Mouse (Mus musculus): ENCODE measurements around the gene Pou6f2. TPM values are rescaled to one million over a fixed set of nuclear protein-coding genes. Genes with fewer than 3 reads are reported as not detected.

Pou6f2 gene
- polyA plus RNA-seq, 1 experiment: 7.5 TPM

DNA sequence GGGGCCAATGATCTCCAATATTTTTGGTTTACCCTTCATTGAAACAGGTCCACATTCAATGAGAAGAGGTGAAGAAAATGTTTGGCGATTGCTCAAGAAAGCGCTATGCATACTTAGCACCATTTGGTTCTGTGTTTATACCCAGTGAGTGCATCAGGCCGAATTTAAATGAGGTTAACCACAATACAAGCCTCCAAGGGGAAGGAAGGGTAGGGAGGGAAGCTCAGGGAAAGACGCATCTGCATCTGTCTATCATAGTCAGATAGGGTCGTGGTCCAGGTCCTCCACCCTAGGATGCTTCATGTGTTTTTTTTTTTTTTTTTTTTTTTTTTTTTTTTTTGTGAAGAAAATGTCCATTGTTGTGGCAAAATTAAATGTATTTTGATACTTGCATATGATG, 236.9 kb downstream of the Pou6f2 start:
- Histone ChIP-seq H3K4me1 (ENCODE audit: control insufficient read depth, insufficient read depth, low read length) (no peaks in the 10 kb centered on the region), H3K27me3 (ENCODE audit: control insufficient read depth, insufficient read depth, low read length) (no peaks in the 10 kb centered on the region), H3K4me3 (ENCODE audit: control insufficient read depth, low read depth, low read length) (no peak overlapping the region), H3K27ac (ENCODE audit: control insufficient read depth, insufficient read depth, low read depth, low read length) (no peak overlapping the region), H3K36me3 (ENCODE audit: control insufficient read depth, insufficient read depth, low read length) (no peaks in the 10 kb centered on the region)
- no peak for TF ChIP-seq POLR2A (IDR thresholded peaks at IDR 0.05; ENCODE audit: control insufficient read depth, low read depth, low read length)
- no peak for TF ChIP-seq CTCF (IDR thresholded peaks at IDR 0.05; ENCODE audit: control insufficient read depth, insufficient read depth, insufficient replicate concordance, low read depth, low read length)

DNA sequence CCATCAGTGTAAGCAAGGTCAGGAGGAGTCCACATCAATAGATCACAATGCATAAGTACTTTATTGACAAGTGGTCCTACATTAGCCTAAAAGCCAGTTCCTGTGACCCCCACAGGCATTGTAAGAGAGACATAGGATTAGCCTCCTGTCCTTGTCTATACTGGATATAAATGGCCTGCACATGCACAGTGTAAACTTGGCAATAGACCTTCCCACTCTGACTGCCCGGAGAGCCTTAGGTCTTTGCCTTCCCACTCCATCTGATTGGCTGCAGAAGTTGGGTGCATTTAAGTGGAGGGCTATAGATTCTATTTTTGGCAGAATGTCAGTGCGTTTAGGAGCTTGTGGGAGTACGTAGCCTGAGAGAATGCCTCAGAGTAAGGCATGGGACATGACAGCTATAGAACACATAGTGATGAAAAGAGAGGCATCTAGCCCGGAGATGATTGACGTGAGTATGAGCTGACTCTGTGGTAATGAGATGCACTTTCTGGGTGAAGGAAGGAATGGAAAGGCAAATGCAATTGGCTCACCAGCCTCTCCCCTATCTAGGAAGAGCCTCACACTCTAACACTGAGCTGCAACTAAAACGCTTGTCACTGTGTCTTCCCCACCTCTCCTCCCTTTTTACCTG, 243.4 kb downstream of the Pou6f2 start:
- Histone ChIP-seq H3K27me3 (ENCODE audit: control insufficient read depth, insufficient read depth, low read length) (no peaks in the 10 kb centered on the region), H3K4me1 (ENCODE audit: control insufficient read depth, insufficient read depth, low read length) (no peaks in the 10 kb centered on the region), H3K36me3 (ENCODE audit: control insufficient read depth, insufficient read depth, low read length) (no peaks in the 10 kb centered on the region), H3K27ac (ENCODE audit: control insufficient read depth, insufficient read depth, low read depth, low read length) (no peak overlapping the region), H3K4me3 (ENCODE audit: control insufficient read depth, low read depth, low read length) (no peak overlapping the region)
- TF ChIP-seq POLR2A (IDR thresholded peaks at IDR 0.05; ENCODE audit: control insufficient read depth, low read depth, low read length) (no peak), CTCF (IDR thresholded peaks at IDR 0.05; ENCODE audit: control insufficient read depth, insufficient read depth, insufficient replicate concordance, low read depth, low read length) (no peak)

DNA sequence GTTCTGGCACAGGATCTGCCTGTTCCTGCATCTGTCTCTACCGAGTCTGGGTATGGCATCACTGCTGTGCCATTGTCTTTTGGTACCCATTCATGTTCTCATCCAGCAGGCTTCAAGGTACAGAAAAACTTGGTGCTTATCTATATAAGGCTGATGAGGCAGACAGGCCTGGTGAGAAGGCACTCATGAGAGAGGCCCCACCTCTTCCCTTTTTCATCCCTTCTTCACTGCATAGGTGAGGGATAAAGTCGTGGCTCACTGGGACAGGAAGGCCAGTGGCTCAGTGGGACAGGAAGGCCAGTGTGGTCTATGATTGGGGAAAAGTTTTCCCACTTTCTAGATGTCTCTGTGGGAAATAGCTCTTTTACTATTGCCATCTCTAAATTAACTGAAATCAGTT, 263.8 kb downstream of the Pou6f2 start:
- Histone ChIP-seq H3K4me3 (ENCODE audit: control insufficient read depth, low read depth, low read length) (no peak overlapping the region), H3K27me3 (ENCODE audit: control insufficient read depth, insufficient read depth, low read length) (no peaks in the 10 kb centered on the region), H3K36me3 (ENCODE audit: control insufficient read depth, insufficient read depth, low read length) (no peaks in the 10 kb centered on the region), H3K4me1 (ENCODE audit: control insufficient read depth, insufficient read depth, low read length) (no peaks in the 10 kb centered on the region), H3K27ac (ENCODE audit: control insufficient read depth, insufficient read depth, low read depth, low read length) (no peak overlapping the region)
- TF ChIP-seq CTCF (IDR thresholded peaks at IDR 0.05; ENCODE audit: control insufficient read depth, insufficient read depth, insufficient replicate concordance, low read depth, low read length): no peak
- TF ChIP-seq POLR2A (IDR thresholded peaks at IDR 0.05; ENCODE audit: control insufficient read depth, low read depth, low read length): no peak

DNA sequence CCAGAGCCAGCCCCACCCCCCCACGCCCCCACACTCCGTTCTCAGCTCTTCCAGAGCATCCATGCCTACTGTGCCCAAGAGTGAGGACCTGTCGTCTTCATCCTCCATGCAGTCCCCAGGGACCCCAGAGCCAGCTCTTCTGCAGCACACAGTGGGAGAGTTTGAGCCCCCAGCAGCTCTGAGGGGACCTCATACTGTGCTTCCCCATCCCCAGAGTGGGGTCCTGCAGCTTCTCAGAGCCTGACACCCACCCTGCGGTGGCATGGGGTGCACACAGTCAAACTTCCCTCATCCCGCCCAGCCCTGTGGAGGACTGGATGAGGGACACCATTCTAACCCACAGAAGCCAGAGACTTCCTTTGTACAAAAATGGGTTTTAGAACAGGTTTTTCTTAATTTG, 264.3 kb downstream of the Pou6f2 start:
- Histone ChIP-seq H3K4me3 (ENCODE audit: control insufficient read depth, low read depth, low read length) (no peak overlapping the region), H3K36me3 (ENCODE audit: control insufficient read depth, insufficient read depth, low read length) (no peaks in the 10 kb centered on the region), H3K27ac (ENCODE audit: control insufficient read depth, insufficient read depth, low read depth, low read length) (no peak overlapping the region), H3K27me3 (ENCODE audit: control insufficient read depth, insufficient read depth, low read length) (no peaks in the 10 kb centered on the region), H3K4me1 (ENCODE audit: control insufficient read depth, insufficient read depth, low read length) (no peaks in the 10 kb centered on the region)
- TF ChIP-seq POLR2A (IDR thresholded peaks at IDR 0.05; ENCODE audit: control insufficient read depth, low read depth, low read length) (no peak), CTCF (IDR thresholded peaks at IDR 0.05; ENCODE audit: control insufficient read depth, insufficient read depth, insufficient replicate concordance, low read depth, low read length) (no peak)

DNA sequence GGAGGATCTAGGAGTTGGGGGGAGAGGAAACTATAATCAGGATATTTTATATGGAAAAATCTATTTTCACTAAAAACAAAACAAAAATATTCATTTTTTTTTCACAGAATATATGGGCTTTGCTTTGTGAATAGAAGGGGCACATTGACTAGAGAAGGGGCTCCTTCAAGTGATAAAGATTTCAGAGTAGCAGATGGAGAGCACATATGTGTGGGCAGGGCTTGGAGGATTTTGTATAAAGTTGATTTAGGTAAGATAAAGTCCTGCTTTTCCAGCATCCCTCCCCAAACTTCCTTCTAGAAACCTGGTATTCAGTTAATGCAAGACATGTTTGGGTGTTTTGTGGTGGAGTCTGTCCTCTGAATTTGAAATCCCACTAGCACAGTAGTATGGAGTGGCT, 266.2 kb downstream of the Pou6f2 start:
- Histone ChIP-seq H3K4me1 (ENCODE audit: control insufficient read depth, insufficient read depth, low read length) (no peaks in the 10 kb centered on the region), H3K4me3 (ENCODE audit: control insufficient read depth, low read depth, low read length) (no peak overlapping the region), H3K36me3 (ENCODE audit: control insufficient read depth, insufficient read depth, low read length) (no peaks in the 10 kb centered on the region), H3K27ac (ENCODE audit: control insufficient read depth, insufficient read depth, low read depth, low read length) (no peak overlapping the region), H3K27me3 (ENCODE audit: control insufficient read depth, insufficient read depth, low read length) (no peaks in the 10 kb centered on the region)
- TF ChIP-seq POLR2A (IDR thresholded peaks at IDR 0.05; ENCODE audit: control insufficient read depth, low read depth, low read length) (no peak), CTCF (IDR thresholded peaks at IDR 0.05; ENCODE audit: control insufficient read depth, insufficient read depth, insufficient replicate concordance, low read depth, low read length) (no peak)

DNA sequence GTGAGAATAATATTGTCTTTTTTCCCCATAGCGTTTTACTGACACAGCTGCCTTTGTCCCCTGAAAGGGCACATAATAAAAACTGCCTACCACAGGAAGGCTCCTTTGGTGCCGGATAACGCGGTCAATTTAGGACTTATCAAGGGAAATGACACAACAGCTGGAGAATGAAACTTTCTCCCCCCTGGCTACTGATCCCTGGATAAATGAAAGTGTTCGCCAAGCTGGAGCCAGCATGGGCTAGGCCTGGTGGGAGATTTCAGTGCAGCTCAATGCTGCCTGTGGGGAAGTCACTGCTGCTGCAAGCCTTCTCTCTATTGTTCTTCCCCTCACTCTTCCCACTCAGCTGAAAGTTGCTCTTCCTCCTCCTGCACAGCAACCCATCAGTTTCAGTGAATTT, 267.8 kb downstream of the Pou6f2 start:
- Histone ChIP-seq H3K4me1 (ENCODE audit: control insufficient read depth, insufficient read depth, low read length) (no peaks in the 10 kb centered on the region; the same call in 1 of the 2 replicates), H3K36me3 (ENCODE audit: control insufficient read depth, insufficient read depth, low read length) (no peaks in the 10 kb centered on the region), H3K27me3 (ENCODE audit: control insufficient read depth, insufficient read depth, low read length) (no peaks in the 10 kb centered on the region), H3K27ac (ENCODE audit: control insufficient read depth, insufficient read depth, low read depth, low read length) (no peak overlapping the region), H3K4me3 (ENCODE audit: control insufficient read depth, low read depth, low read length) (no peak overlapping the region)
- TF ChIP-seq CTCF (IDR thresholded peaks at IDR 0.05; ENCODE audit: control insufficient read depth, insufficient read depth, insufficient replicate concordance, low read depth, low read length) (no peak), POLR2A (IDR thresholded peaks at IDR 0.05; ENCODE audit: control insufficient read depth, low read depth, low read length) (no peak)

DNA sequence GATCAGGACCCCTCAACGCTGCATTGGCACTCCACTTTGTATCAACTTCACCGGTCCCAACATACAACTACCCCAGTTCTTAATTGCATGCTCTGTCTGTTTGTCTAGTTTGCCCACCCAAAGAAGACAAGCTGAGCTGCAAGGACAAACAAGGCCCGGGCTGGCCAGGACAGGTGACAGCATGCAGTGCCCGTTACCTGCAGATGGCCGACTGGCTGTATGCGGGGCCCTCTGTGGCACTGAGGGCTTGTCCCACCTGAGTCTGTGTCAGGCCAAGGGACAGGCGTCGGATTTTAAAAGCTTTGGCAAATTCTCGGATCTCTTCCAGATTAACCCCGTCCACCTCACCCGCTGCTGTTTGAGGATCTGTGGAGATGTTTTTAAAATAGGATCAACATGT, 268.7 kb downstream of the Pou6f2 start:
- H3K4me1 ChIP-seq (ENCODE audit: control insufficient read depth, insufficient read depth, low read length): no peaks in the 10 kb centered on the region; the same call in 1 of the 2 replicates
- TF ChIP-seq CTCF (IDR thresholded peaks at IDR 0.05; ENCODE audit: control insufficient read depth, insufficient read depth, insufficient replicate concordance, low read depth, low read length) (no peak), POLR2A (IDR thresholded peaks at IDR 0.05; ENCODE audit: control insufficient read depth, low read depth, low read length) (no peak)
- H3K4me3 ChIP-seq (ENCODE audit: control insufficient read depth, low read depth, low read length): no peak overlapping the region
- H3K36me3 ChIP-seq (ENCODE audit: control insufficient read depth, insufficient read depth, low read length): no peaks in the 10 kb centered on the region
- no peak overlapping the region for H3K27ac ChIP-seq (ENCODE audit: control insufficient read depth, insufficient read depth, low read depth, low read length)
- H3K27me3 ChIP-seq (ENCODE audit: control insufficient read depth, insufficient read depth, low read length): no peaks in the 10 kb centered on the region
